Mouse (Mus musculus): Measurements from ENCODE around the gene Kng1.
"Not testable (repeated sequence)": the region's sequence is repeated elsewhere in the genome, so short reads cannot be mapped to it uniquely, and the experiment has no call there.

The Kng1 gene

DNA sequence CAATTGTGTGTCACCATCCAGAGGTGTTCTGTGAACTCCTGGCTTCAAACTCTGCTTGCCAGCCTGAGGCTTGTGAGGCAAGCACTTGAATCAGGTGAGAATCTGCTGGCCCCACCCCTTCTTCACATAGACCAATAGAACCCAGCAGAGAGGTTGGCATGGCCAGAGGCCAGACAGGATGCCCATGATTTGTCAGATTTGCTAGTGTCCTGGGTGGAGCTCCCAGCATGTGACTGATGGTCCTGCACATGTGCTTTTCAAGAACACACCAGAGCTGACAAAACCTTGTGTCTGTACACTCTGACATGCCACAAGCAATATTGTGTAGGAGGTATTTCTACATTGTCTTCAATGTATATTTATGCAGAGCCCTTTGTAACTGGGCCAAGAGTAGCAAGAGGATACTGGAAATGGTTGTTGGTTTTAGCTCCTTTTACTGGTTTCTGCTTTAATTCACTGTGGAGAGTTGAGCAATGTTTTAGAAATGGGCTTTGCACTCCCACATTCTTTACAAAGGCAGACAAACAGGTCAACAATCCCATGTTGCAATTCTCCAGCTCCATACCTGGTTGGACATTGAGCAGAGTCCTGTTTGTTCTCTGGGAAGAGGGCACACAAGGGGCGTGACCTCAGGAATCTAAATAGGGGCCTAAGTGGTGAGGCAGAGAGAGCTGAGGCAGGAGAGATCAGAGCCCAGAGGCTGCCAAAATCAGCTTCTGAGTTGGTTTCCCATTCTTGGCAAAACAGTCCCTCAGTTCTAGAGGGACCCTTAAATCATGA, at the start of gene Kng1:
Kng1 (plus strand) TSS at position 198 of the 780 bp plus-strand sequence.
- DNase-seq (ENCODE audit: low spot score in 2 of 2), result not testable (repeated sequence)

GRCm38 (mm10) chr16:23013786-23014185, 43.9 kb upstream of the Kng1 start:
- DNase-seq (ENCODE audit: low spot score in 2 of 2), result not testable (repeated sequence)

DNA sequence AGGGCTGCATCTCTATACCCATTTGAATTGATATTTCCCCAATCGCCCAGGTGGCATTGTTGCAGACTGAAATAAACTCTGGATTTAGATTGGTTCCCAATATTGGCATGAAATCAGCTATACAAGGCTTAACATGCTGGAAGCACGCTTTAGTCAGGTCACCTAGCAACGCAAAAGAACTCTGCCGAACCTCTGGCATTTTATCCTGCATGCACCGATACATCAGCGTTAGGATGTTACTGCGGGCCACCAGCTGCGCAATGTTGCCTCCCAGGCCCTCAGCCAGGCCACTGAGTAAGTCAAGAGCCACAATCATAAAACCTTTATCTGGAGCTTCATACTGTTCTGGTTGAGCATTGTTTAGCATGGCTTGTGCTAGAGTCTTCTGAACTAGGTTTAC, 43.0 kb upstream of the Kng1 start:
- not testable (repeated sequence) for DNase-seq (ENCODE audit: low spot score in 2 of 2)

GRCm38 (mm10) chr16:23020571-23020970, 37.1 kb upstream of the Kng1 start:
- not testable (repeated sequence) for DNase-seq (ENCODE audit: low spot score in 2 of 2)

GRCm38 (mm10) chr16:23025111-23025510, 32.6 kb upstream of the Kng1 start:
- no peak for DNase-seq (ENCODE audit: low spot score in 2 of 2)

GRCm38 (mm10) chr16:23026582-23026981, 31.1 kb upstream of the Kng1 start:
- no peak for DNase-seq (ENCODE audit: low spot score in 2 of 2)

- not testable (repeated sequence) for DNase-seq (ENCODE audit: low spot score in 2 of 2)
Observed at GRCm38 (mm10) chr16:23027341-23027740, 30.3 kb upstream of the Kng1 start.

GRCm38 (mm10) chr16:23028966-23029600, 28.6 kb upstream of the Kng1 start, which contains the start of gene Kng2:
Gene Kng2 (minus strand): TSS chr16:23029482.
- not testable (repeated sequence) for DNase-seq (ENCODE audit: low spot score in 2 of 2)

GRCm38 (mm10) chr16:23030673-23031435, 26.8 kb upstream of the Kng1 start:
- no peak for DNase-seq (ENCODE audit: low spot score in 2 of 2)

DNA sequence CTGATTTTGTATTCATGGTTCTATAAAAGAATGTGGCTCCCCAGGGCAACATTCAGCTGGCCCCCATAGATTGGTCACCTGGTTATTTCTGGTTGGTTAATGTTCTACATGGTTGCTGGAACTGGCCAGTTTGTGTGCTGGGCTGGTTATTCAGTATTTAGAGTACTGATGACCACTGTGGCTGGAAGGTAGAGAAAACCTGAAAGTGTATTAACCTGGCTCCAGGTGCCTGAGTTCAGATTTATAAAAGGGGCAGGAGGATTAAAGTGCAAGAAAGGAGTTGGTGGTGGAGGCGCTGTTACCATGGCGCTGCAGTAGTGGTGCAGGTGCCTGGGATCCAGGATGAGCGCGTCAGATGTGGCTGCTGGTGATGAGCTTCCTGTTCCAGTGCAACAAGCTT, 24.0 kb upstream of the Kng1 start:
- DNase-seq (ENCODE audit: low spot score in 2 of 2), result no peak

DNA sequence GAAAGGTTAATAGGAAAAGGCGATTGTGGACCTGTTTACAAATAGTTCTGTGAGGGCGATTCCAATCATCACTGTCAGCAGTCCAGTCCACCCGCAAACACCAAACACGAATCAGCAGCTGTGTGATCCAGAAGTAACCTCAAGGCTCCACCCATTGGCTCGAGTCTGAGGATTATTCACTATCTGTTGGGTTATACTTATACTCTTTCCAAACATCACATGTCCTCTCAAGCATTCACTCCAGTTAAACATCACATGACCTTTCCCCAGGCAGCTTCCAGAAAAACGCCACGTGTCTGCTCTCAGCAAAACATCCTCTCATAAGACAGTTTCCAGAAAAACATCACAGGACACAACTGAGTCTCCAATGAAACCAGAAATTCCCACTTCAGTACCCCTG, 19.9 kb upstream of the Kng1 start:
- DNase-seq (ENCODE audit: low spot score in 2 of 2), result no peak

- no peak for DNase-seq (ENCODE audit: low spot score in 2 of 2)
Observed at GRCm38 (mm10) chr16:23039281-23039680, 18.4 kb upstream of the Kng1 start.

- DNase-seq (ENCODE audit: low spot score in 2 of 2), result no peak
Observed at GRCm38 (mm10) chr16:23040876-23041275, 16.8 kb upstream of the Kng1 start.

DNA sequence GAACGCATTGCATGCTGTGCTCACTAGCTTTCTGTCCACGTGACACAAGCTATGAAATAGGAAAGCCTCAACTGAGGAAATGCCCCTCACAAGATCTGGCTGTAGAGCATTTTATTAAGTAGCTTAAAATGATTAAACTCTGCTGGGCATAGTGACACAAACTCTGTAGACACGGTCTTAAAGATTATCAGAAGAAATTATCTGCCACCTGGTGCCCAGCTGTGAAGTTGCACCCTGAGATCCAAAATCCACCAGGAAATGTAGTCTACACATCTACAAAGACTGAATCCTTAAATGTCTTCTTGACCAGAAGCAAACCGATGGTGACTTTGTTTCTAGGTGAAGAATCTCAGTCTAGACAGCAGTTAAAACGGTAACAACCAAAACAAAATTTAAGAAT, 11.3 kb upstream of the Kng1 start:
- DNase-seq (ENCODE audit: low spot score in 2 of 2), result no peak

- not testable (repeated sequence) for DNase-seq (ENCODE audit: low spot score in 2 of 2)
Observed at GRCm38 (mm10) chr16:23059630-23060029, 2.0 kb downstream of the Kng1 start.

DNA sequence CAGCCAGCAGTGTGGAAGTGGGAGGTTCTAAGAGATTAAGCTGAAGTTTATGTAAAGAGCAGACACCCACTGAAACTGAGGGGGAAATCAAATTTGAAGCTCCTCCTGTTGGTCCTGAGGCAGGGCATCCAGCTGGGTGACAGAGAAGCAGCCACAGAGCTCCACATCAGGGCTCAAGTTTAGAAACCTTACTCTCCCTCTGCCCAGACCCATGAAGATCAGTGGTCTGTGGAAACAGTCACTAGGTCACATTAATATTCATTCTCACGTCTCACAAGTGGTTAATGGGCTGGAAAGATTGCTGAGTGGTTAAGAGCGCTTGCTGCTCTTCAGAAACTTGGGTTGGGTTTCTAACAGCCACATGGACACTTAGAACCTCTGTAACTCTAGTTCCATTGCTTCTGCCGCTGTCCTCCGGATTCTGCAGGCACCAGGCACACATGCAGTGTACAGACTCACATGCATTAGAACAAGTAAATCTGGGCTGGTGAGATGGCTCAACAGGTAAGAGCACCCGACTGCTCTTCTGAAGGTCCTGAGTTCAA, 3.2 kb downstream of the Kng1 start:
- not testable (repeated sequence) for DNase-seq (ENCODE audit: low spot score in 2 of 2)

DNA sequence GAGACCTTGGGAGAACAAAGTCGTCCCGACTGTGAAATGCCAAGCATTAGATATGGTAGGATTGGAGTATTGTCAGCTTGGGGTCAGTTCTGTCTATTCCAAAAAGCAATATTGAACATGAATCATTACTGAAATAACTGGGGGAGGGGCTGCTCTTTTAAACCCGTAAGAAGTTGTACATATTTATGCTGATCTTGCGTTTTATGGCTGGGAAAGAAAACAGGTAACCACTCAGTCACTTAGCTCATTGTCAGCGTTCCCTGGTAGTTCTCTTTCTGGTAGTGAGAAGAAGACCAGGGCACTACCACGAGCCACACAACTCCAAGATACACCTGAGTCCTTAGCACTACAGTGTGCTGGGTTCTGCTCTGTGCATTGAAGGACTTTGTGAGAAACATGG, 19.9 kb downstream of the Kng1 start:
- DNase-seq (ENCODE audit: low spot score in 2 of 2), result not testable (repeated sequence)

DNA sequence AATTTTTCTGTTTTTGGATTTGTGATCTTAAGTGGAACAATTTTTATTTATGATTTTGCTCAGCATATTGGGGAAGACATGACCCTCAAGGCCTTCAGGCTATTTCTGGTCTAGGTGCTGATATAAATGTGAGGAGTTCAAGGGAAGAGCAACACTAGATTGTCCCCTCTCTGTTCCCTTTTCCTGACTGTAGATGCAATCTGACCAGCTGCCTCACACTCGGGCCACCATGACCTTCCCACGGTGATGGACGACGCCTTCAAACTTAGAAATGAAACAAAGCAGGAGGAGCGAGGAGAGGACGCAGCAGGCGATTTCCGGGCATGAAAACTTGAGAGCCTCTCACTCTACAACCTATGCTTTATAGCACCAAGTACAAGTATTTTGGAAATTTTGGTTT, 29.5 kb downstream of the Kng1 start:
- DNase-seq (ENCODE audit: low spot score in 2 of 2), result not testable (repeated sequence)

DNA sequence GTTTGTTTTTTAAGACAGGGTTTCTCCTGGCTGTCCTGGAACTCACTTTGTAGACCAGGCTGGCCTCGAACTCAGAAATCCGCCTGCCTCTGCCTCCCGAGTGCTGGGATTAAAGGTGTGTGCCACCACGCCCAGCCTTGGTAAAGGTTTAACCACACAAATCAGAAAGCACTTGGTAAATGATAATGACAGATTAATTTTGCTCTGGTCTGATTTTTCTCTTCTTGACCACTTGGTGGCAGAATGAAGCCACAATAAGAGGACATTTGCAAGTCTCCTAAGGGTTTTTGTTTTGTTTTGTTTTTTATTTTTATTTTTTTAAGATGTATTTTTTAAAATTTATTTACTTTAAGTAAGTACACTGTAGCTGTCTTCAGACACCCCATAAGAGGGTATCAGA, 30.0 kb downstream of the Kng1 start:
- not testable (repeated sequence) for DNase-seq (ENCODE audit: low spot score in 2 of 2)

- DNase-seq (ENCODE audit: low spot score in 2 of 2), result not testable (repeated sequence)
Observed at GRCm38 (mm10) chr16:23088491-23088890, 30.8 kb downstream of the Kng1 start.

DNA sequence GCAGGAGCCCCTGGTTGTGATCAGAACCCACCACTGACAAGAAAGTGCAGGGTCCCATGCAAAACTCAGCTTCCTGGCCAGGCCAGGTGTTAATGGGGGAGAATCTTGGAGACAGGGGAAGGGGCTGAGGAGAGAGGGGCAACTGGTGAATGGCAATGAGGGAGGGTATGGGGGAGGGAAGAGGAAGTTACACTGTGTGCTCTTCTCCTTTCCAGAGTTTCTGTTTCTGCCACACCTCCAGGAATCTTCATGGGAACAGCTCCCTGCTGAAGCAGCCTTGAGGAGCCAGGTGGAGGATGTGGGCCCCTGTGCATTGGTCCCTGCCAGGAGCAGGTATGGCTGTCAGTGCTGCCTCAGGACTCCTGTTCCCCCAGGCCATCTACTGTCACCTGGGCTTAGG, 33.7 kb downstream of the Kng1 start:
- not testable (repeated sequence) for DNase-seq (ENCODE audit: low spot score in 2 of 2)

GRCm38 (mm10) chr16:23093321-23093953, 35.8 kb downstream of the Kng1 start:
- no peak for DNase-seq (ENCODE audit: low spot score in 2 of 2)

All from spleen, postnatal 14 days (tissue).